Mouse (Mus musculus) macrophage (primary cell): ENCODE results near the gene Fam160a1. TPM values are rescaled to one million over a fixed set of nuclear protein-coding genes. Genes with fewer than 3 reads are reported as not detected.

Experiments
- H3K27ac ChIP-seq: fragments of 350-480 bp; formaldehyde crosslinking; 2 replicates; pipeline ENCODE4 v1.9.0; 2021
- H3K36me3 ChIP-seq: fragments of 350-480 bp; formaldehyde crosslinking; 2 replicates; pipeline ENCODE4 v1.9.0; 2021; ENCODE audit errors: inconsistent target
- H3K4me3 ChIP-seq: fragments of 350-480 bp; formaldehyde crosslinking; 2 replicates; pipeline ENCODE4 v1.9.0; 2021; ENCODE audit errors: inconsistent target
- H3K79me2 ChIP-seq: fragments of 350-480 bp; formaldehyde crosslinking; 2 replicates; pipeline ENCODE4 v1.9.0; 2021; ENCODE audit errors: inconsistent target
- WGBS: methylation state at CpG from one replicate; pipeline ENCODE4 v1.1.7; 2026; ENCODE audit warnings: inconsistent platforms; ENCODE audit not compliant: missing documents; 5-methylcytosine and 5-hydroxymethylcytosine counted together
- polyA plus RNA-seq: library from polyadenylated mRNA; stranded (reverse); fragments of 250-400 nt; gene quantifications from 3 replicates; pipeline ENCODE4 v1.2.4, GENCODE M21; 2018; ENCODE audit warnings: inconsistent platforms
- total RNA-seq, 78 experiments: library from RNA; depleted of rRNA; stranded (reverse); fragments of 250-400 nt; gene quantifications; 1 replicate in 9 of 78; 2 replicates in 24 of 78; 3 replicates in 43 of 78; 4 replicates in 2 of 78; pipeline ENCODE4 v1.2.4; 2018; ENCODE audit warnings: inconsistent platforms in 56 of 78

Gene Fam160a1
- total RNA-seq (2018; cell fraction: chromatin; rRNA removed): under 1 TPM in 1 of 26 experiments, not detected in 25; 0.51 TPM
- not detected for total RNA-seq (2018; cell fraction: cytosol; rRNA removed)
- total RNA-seq (2018; cell fraction: nucleus; rRNA removed): not detected
- not detected in 3 replicates for polyA plus RNA-seq

GRCm38 (mm10) chr3:85817191-85817590, at the start of gene Fam160a1:
Gene Fam160a1 (minus strand): TSS chr3:85817291.
- H3K27ac ChIP-seq: no peak within 1 kb of the TSS
- 86% methylated on average over 2 of the region's 2 CpGs for WGBS

GRCm38 (mm10) chr3:85863996-85864395, 46.9 kb upstream of the Fam160a1 start:
- Histone ChIP-seq H3K27ac (no peak overlapping the region), H3K4me3 (no peak overlapping the region)

More at GRCm38 (mm10) chr3:85817191-85817590, at the start of gene Fam160a1:
- H3K79me2 ChIP-seq: no peaks in the 10 kb centered on the region
- H3K4me3 ChIP-seq: no peak within 1 kb of the TSS
- no peaks in the 10 kb centered on the region for H3K36me3 ChIP-seq

GRCm38 (mm10) chr3:85862886-85863285, 45.8 kb upstream of the Fam160a1 start:
- H3K27ac ChIP-seq: no peak overlapping the region
- H3K36me3 ChIP-seq: no peaks in the 10 kb centered on the region
- no peak overlapping the region for H3K4me3 ChIP-seq
- 100% methylated on average over 2 of the region's 2 CpGs for WGBS
- H3K79me2 ChIP-seq: no peaks in the 10 kb centered on the region

More at GRCm38 (mm10) chr3:85863996-85864395, 46.9 kb upstream of the Fam160a1 start:
- H3K79me2 ChIP-seq: no peaks in the 10 kb centered on the region
- 82% methylated on average over 3 of the region's 3 CpGs for WGBS
- no peaks in the 10 kb centered on the region for H3K36me3 ChIP-seq

- Histone ChIP-seq H3K36me3 (no peaks in the 10 kb centered on the region), H3K4me3 (no peak overlapping the region), H3K79me2 (no peaks in the 10 kb centered on the region), H3K27ac (no peak overlapping the region)
- WGBS: 24% methylated on average over 5 of the region's 5 CpGs
These were observed 43.9 kb upstream of the Fam160a1 start for GRCm38 (mm10) chr3:85860996-85861395.

- no peak overlapping the region for H3K27ac ChIP-seq
- WGBS: 94% methylated on average over 5 of the region's 6 CpGs
- H3K79me2 ChIP-seq: no peaks in the 10 kb centered on the region
- H3K4me3 ChIP-seq: no peak overlapping the region
- H3K36me3 ChIP-seq: no peaks in the 10 kb centered on the region
These were observed 42.2 kb upstream of the Fam160a1 start for GRCm38 (mm10) chr3:85859311-85859710.

- no peak overlapping the region for H3K27ac ChIP-seq
- no peak overlapping the region for H3K4me3 ChIP-seq
- WGBS: 38% methylated on average over 11 of the region's 11 CpGs
- no peaks in the 10 kb centered on the region for H3K36me3 ChIP-seq
- no peaks in the 10 kb centered on the region for H3K79me2 ChIP-seq
These were observed 41.3 kb upstream of the Fam160a1 start for GRCm38 (mm10) chr3:85858140-85859135.

GRCm38 (mm10) chr3:85857083-85857482, 40.0 kb upstream of the Fam160a1 start:
- H3K79me2 ChIP-seq: no peaks in the 10 kb centered on the region
- WGBS: 8% methylated on average over 4 of the region's 4 CpGs
- H3K36me3 ChIP-seq: no peaks in the 10 kb centered on the region
- no peak overlapping the region for H3K4me3 ChIP-seq
- no peak overlapping the region for H3K27ac ChIP-seq

- no peak overlapping the region for H3K27ac ChIP-seq
- H3K4me3 ChIP-seq: no peak overlapping the region
- no peaks in the 10 kb centered on the region for H3K36me3 ChIP-seq
- 91% methylated on average over 4 of the region's 5 CpGs for WGBS
- H3K79me2 ChIP-seq: no peaks in the 10 kb centered on the region
These were observed 38.9 kb upstream of the Fam160a1 start for GRCm38 (mm10) chr3:85855947-85856346.

GRCm38 (mm10) chr3:85855043-85855442, 38.0 kb upstream of the Fam160a1 start:
- 95% methylated on average over 2 of the region's 3 CpGs for WGBS

GRCm38 (mm10) chr3:85854143-85854542, 37.1 kb upstream of the Fam160a1 start:
- WGBS: 95% methylated on average over 5 of the region's 6 CpGs

More at GRCm38 (mm10) chr3:85855043-85855442, 38.0 kb upstream of the Fam160a1 start:
- Histone ChIP-seq H3K4me3 (no peak overlapping the region), H3K36me3 (no peaks in the 10 kb centered on the region), H3K79me2 (no peaks in the 10 kb centered on the region), H3K27ac (no peak overlapping the region)

GRCm38 (mm10) chr3:85853715-85854114, 36.6 kb upstream of the Fam160a1 start:
- Histone ChIP-seq H3K36me3 (no peaks in the 10 kb centered on the region), H3K4me3 (no peak overlapping the region), H3K27ac (no peak overlapping the region), H3K79me2 (no peaks in the 10 kb centered on the region)
- 93% methylated on average over 3 of the region's 4 CpGs for WGBS

More at GRCm38 (mm10) chr3:85854143-85854542, 37.1 kb upstream of the Fam160a1 start:
- Histone ChIP-seq H3K36me3 (no peaks in the 10 kb centered on the region), H3K79me2 (no peaks in the 10 kb centered on the region), H3K4me3 (no peak overlapping the region), H3K27ac (no peak overlapping the region)

- H3K4me3 ChIP-seq: no peak overlapping the region
- 29% methylated on average over 1 of the region's 1 CpGs for WGBS
These were observed 33.0 kb upstream of the Fam160a1 start for GRCm38 (mm10) chr3:85850079-85850478.

GRCm38 (mm10) chr3:85846316-85846715, 29.2 kb upstream of the Fam160a1 start:
- H3K4me3 ChIP-seq: no peak overlapping the region
- 86% methylated on average over 1 of the region's 1 CpGs for WGBS
- H3K79me2 ChIP-seq: no peaks in the 10 kb centered on the region
- H3K27ac ChIP-seq: no peak overlapping the region
- H3K36me3 ChIP-seq: no peaks in the 10 kb centered on the region

More at GRCm38 (mm10) chr3:85850079-85850478, 33.0 kb upstream of the Fam160a1 start:
- H3K36me3 ChIP-seq: no peaks in the 10 kb centered on the region
- H3K27ac ChIP-seq: no peak overlapping the region
- H3K79me2 ChIP-seq: no peaks in the 10 kb centered on the region

- no peak overlapping the region for H3K27ac ChIP-seq
- WGBS: 84% methylated on average over 5 of the region's 6 CpGs
- H3K36me3 ChIP-seq: no peaks in the 10 kb centered on the region
- no peaks in the 10 kb centered on the region for H3K79me2 ChIP-seq
- no peak overlapping the region for H3K4me3 ChIP-seq
These were observed 28.2 kb upstream of the Fam160a1 start for GRCm38 (mm10) chr3:85845341-85845740.

- no peaks in the 10 kb centered on the region for H3K79me2 ChIP-seq
- H3K36me3 ChIP-seq: no peaks in the 10 kb centered on the region
- H3K27ac ChIP-seq: no peak overlapping the region
- H3K4me3 ChIP-seq: no peak overlapping the region
These were observed 25.8 kb upstream of the Fam160a1 start for GRCm38 (mm10) chr3:85842881-85843218.
